In genomic region chr9:103398509-103399157, GRCm38 (mm10) we compare ENCODE assay signal across 10 mouse cellular contexts. TPM values are rescaled to one million over a fixed set of nuclear protein-coding genes. Genes with fewer than 3 reads are reported as not detected.
DNase-seq lines count a peak whose midpoint lies in the region; ATAC-seq lines count a peak whose summit lies in the region.
"Had no signal": no experiment of that assay in that cellular context is flagged by ENCODE, and none has a peak within 500 bp of the region (broad histone marks: within the 10 kb centered on the region; RNA-seq: fewer than 3 reads in every experiment).

No protein-coding gene starts in this region.

- no peak overlapping the region for H3K9ac ChIP-seq in heart, embryonic 11.5 days (ENCODE audit: low read depth, low read length)
- H3K9ac ChIP-seq: embryonic facial prominence, embryonic 13.5 days had no signal

- WGBS in heart, embryonic 11.5 days (ENCODE audit: insufficient replicate concordance) = 65% methylated on average over 21 of the region's 21 CpGs

- H3K4me1 ChIP-seq in heart, embryonic 11.5 days (ENCODE audit: control insufficient read depth, insufficient read depth, low read length) = no peaks in the 10 kb centered on the region

- H3K27ac ChIP-seq in heart, embryonic 11.5 days (ENCODE audit: low read depth, low read length) = no peak overlapping the region
- H3K27ac ChIP-seq: embryonic facial prominence, embryonic 13.5 days had no signal

- H3K36me3 ChIP-seq in heart, embryonic 11.5 days (ENCODE audit: control insufficient read depth, insufficient read depth, low read length) = no peaks in the 10 kb centered on the region
- H3K36me3 ChIP-seq: embryonic facial prominence, embryonic 13.5 days had no signal

- no peaks in the 10 kb centered on the region for H3K27me3 ChIP-seq in heart, embryonic 11.5 days (ENCODE audit: control insufficient read depth, insufficient read depth, low read length)
- H3K27me3 ChIP-seq: embryonic facial prominence, embryonic 13.5 days had no signal

- H3K9me3 ChIP-seq in heart, embryonic 11.5 days (replicated peaks; ENCODE audit: control insufficient read depth, low read length) = no peaks in the 10 kb centered on the region; the same call in 1 of the 2 replicates

- no peak for ATAC-seq in heart, embryonic 11.5 days (replicated peaks; ENCODE audit: insufficient number of reproducible peaks, low FRiP score, low TSS enrichment)
- no peak for ATAC-seq in granulocyte monocyte progenitor cell, adult 5-6 weeks (replicated peaks; ENCODE audit: poor library complexity, severe bottlenecking)

- no peak overlapping the region for H3K4me3 ChIP-seq in heart, embryonic 11.5 days (ENCODE audit: low read depth, low read length)
- H3K4me3 ChIP-seq: embryonic facial prominence, embryonic 13.5 days had no signal

- no peak overlapping the region for H3K4me2 ChIP-seq in heart, embryonic 11.5 days
- H3K4me2 ChIP-seq: embryonic facial prominence, embryonic 13.5 days had no signal

- DNase-seq in heart, adult 18-20 months = peak; percentile 63 to 71
- DNase-seq in 3134 (ENCODE audit: extremely low read depth, insufficient read length, low spot score) = peak; percentile 49
- DNase-seq in forelimb bud, embryonic 11.5 days (ENCODE audit: low read depth, low spot score) = peak; percentile 90
- DNase-seq in layer of hippocampus, adult 18-20 months (ENCODE audit: low spot score in 2 of 2) = peak; percentile 7 to 34
- DNase-seq in liver = no peak
- DNase-seq in ovary, postnatal 14 days (ENCODE audit: low spot score) = no peak
- DNase-seq: lung, adult 2 months had no signal

RNA-seq across cellular contexts. Expression of gene Cdv3, which starts 33.0 kb away (rescaled TPM):
- total RNA-seq in heart, adult 18-20 months (2021) = 100 to 1,000 TPM; 136 to 151 TPM
- 76.8 and 109 TPM in 2 replicates for polyA plus RNA-seq in heart, embryonic 11.5 days (2014; fragmentation: Nextera tagmentation; extraction: Ambion mirVana)
- total RNA-seq in layer of hippocampus, adult 18-20 months (2021) = 10 to 100 TPM; 63.8 to 67.7 TPM
- 111 and 118 TPM in 2 replicates for total RNA-seq in granulocyte monocyte progenitor cell, adult 5-6 weeks (2014; fragmentation: Nextera tagmentation)
- 171 and 197 TPM in 2 replicates for total RNA-seq in granulocyte monocyte progenitor cell, adult 5-6 weeks (2017)

Comparison
In these comparisons a context has a peak if more than half of its experiments do, and no peak if none do; other contexts are left out.
1. DNase-seq: peak in heart, adult 18-20 months (2 of 2), 3134 (single experiment), forelimb bud, embryonic 11.5 days (single experiment) and layer of hippocampus, adult 18-20 months (2 of 2); none in liver (single experiment) and ovary, postnatal 14 days (single experiment).